In genomic region chr12:13293421-13293881, GRCm38 (mm10) we compare ENCODE assay signal across 9 mouse cellular contexts. TPM values are rescaled to one million over a fixed set of nuclear protein-coding genes. Genes with fewer than 3 reads are reported as not detected.
DNase-seq lines count a peak whose midpoint lies in the region; ATAC-seq lines count a peak whose summit lies in the region.
"Had no signal": no experiment of that assay in that cellular context is flagged by ENCODE, and none has a peak within 500 bp of the region (broad histone marks: within the 10 kb centered on the region; RNA-seq: fewer than 3 reads in every experiment).

No protein-coding gene starts in this region.

- intact Hi-C loops in heart, postnatal 10 days (cut with DNase I): no loop called here

- peak; percentile 73 for DNase-seq in heart, adult 11 months
- DNase-seq in heart, postnatal 10 days: no peak
- DNase-seq in 3T3-L1 (ENCODE audit: low read depth, low spot score): peak; percentile 5
- peak; percentile 58 for DNase-seq in brain, adult 2 months (ENCODE audit: low read depth, low spot score)
- DNase-seq in induced T-regulatory cell, adult 2 months (ENCODE audit: low read depth): peak; percentile 10
- no peak for DNase-seq in kidney, adult 11 months
- no peak for DNase-seq in kidney, postnatal 25 days
- DNase-seq: thymus, postnatal 4 days had no signal

- no peak for ATAC-seq in monocyte, adult 5-6 weeks (replicated peaks; ENCODE audit: insufficient number of reproducible peaks, low FRiP score, low TSS enrichment, poor library complexity, severe bottlenecking)

RNA-seq across cellular contexts. Expression of gene Nbas, which starts 24.5 kb away (rescaled TPM):
- total RNA-seq in heart, postnatal 10 days (2021): 10 to 100 TPM; 22.6 to 24.4 TPM
- total RNA-seq in monocyte, adult 5-6 weeks (2017): 15.8 to 25.9 TPM (median 16.4 TPM) in 3 replicates

RNA-seq across cellular contexts. Expression of gene Ddx1, which starts 44.4 kb away (rescaled TPM):
- total RNA-seq in heart, postnatal 10 days (2021): 10 to 100 TPM; 83.0 to 91.4 TPM
- total RNA-seq in monocyte, adult 5-6 weeks (2017): 92.7 to 148 TPM (median 106 TPM) in 3 replicates

Comparison
In these comparisons a context has a peak if more than half of its experiments do, and no peak if none do; other contexts are left out.
1. DNase-seq: peak in heart, adult 11 months (single experiment), 3T3-L1 (single experiment), brain, adult 2 months (single experiment) and induced T-regulatory cell, adult 2 months (single experiment); none in heart, postnatal 10 days (0 of 2), kidney, adult 11 months (single experiment) and kidney, postnatal 25 days (0 of 2).